Mouse (Mus musculus) kidney, embryonic 15.5 days (tissue): ENCODE measurements at regions not wholly inside any gene's neighbourhood (a gene's known extent, or its start where the extent isn't known, plus 50 kb on each side); places are given as distances from the start of the nearest gene placed in this dataset.
"Not testable (repeated sequence)": the region's sequence is repeated elsewhere in the genome, so short reads cannot be mapped to it uniquely, and the experiment has no call there.

Source experiments
- ATAC-seq: fragments of 200-750 bp; cut with Nextera tagmentation; replicated peaks from 2 replicates; pipeline ENCODE4 v1.8.0; 2017; ENCODE audit warnings: moderate TSS enrichment; ENCODE audit not compliant: low FRiP score
- H3K27ac ChIP-seq: fragments of 300-500 bp; sonication (generic); 2 replicates; pipeline ENCODE4 v1.5.1; 2015; ENCODE audit warnings: mild to moderate bottlenecking, inconsistent platforms
- H3K27me3 ChIP-seq: fragments of 300-500 bp; sonication (generic); 2 replicates; pipeline ENCODE4 v1.6.1; 2015; ENCODE audit warnings: inconsistent platforms
- H3K36me3 ChIP-seq: fragments of 300-500 bp; sonication (generic); 2 replicates; pipeline ENCODE4 v1.6.1; 2015; ENCODE audit warnings: inconsistent platforms
- H3K4me1 ChIP-seq: fragments of 300-500 bp; sonication (generic); 2 replicates; pipeline ENCODE4 v1.6.1; 2015; ENCODE audit warnings: inconsistent platforms
- H3K4me2 ChIP-seq: fragments of 300-500 bp; sonication (generic); 2 replicates; pipeline ENCODE4 v1.6.1; 2015; ENCODE audit warnings: moderate library complexity, mild to moderate bottlenecking, inconsistent platforms
- H3K4me3 ChIP-seq: fragments of 300-500 bp; sonication (generic); replicated peaks from 2 replicates; pipeline ENCODE4 v1.5.1; 2015; ENCODE audit warnings: mild to moderate bottlenecking, inconsistent platforms
- H3K9ac ChIP-seq: fragments of 300-500 bp; sonication (generic); 2 replicates; pipeline ENCODE4 v1.6.1; 2015; ENCODE audit warnings: mild to moderate bottlenecking, inconsistent platforms
- H3K9me3 ChIP-seq: fragments of 300-500 bp; sonication (generic); replicated peaks from 2 replicates; pipeline ENCODE4 v1.6.1; 2016; ENCODE audit warnings: inconsistent platforms
- WGBS: fragments of 180-500 bp; shearing (Covaris S2); methylation state at CpG from one replicate; pipeline ENCODE4 v1.1.7; 2015; ENCODE audit warnings: mixed read lengths; 5-methylcytosine and 5-hydroxymethylcytosine counted together

GRCm38 (mm10) chr15:92973651-92974229 lies 301.2 kb downstream of the Gxylt1 start:
- Histone ChIP-seq H3K9me3 (no peaks in the 10 kb centered on the region), H3K27ac (no peak overlapping the region), H3K36me3 (no peaks in the 10 kb centered on the region), H3K27me3 (no peaks in the 10 kb centered on the region), H3K4me2 (no peak overlapping the region), H3K9ac (no peak overlapping the region), H3K4me3 (no peak overlapping the region), H3K4me1 (no peaks in the 10 kb centered on the region)
- ATAC-seq, result no peak
- WGBS, result 73% methylated on average over 9 of the region's 9 CpGs

- H3K4me3 ChIP-seq, result no peak overlapping the region
- H3K9ac ChIP-seq, result no peak overlapping the region
- no peaks in the 10 kb centered on the region for H3K27me3 ChIP-seq
- no peaks in the 10 kb centered on the region for H3K9me3 ChIP-seq
- no peak overlapping the region for H3K4me2 ChIP-seq
- ATAC-seq, result no peak
- no peaks in the 10 kb centered on the region for H3K36me3 ChIP-seq
- 87% methylated on average over 1 of the region's 1 CpGs for WGBS
- H3K27ac ChIP-seq, result no peak overlapping the region
- no peaks in the 10 kb centered on the region for H3K4me1 ChIP-seq
Measured at GRCm38 (mm10) chr15:92965556-92965955, 309.4 kb downstream of the Gxylt1 start.

- Histone ChIP-seq H3K4me2 (no peak overlapping the region), H3K27me3 (no peaks in the 10 kb centered on the region), H3K4me3 (no peak overlapping the region), H3K4me1 (no peaks in the 10 kb centered on the region), H3K9ac (no peak overlapping the region), H3K36me3 (no peaks in the 10 kb centered on the region), H3K27ac (no peak overlapping the region), H3K9me3 (no peaks in the 10 kb centered on the region)
- ATAC-seq, result no peak
- 80% methylated on average over 3 of the region's 3 CpGs for WGBS
Measured at GRCm38 (mm10) chr15:92964901-92965300, 310.1 kb downstream of the Gxylt1 start.

GRCm38 (mm10) chr15:92964131-92964530 lies 310.8 kb downstream of the Gxylt1 start:
- Histone ChIP-seq H3K4me2 (no peak overlapping the region), H3K27me3 (no peaks in the 10 kb centered on the region), H3K27ac (no peak overlapping the region), H3K36me3 (no peaks in the 10 kb centered on the region), H3K9me3 (no peaks in the 10 kb centered on the region), H3K4me1 (no peaks in the 10 kb centered on the region), H3K9ac (no peak overlapping the region), H3K4me3 (no peak overlapping the region)
- ATAC-seq, result no peak
- 79% methylated on average over 1 of the region's 1 CpGs for WGBS

- not testable (repeated sequence) for H3K4me3 ChIP-seq
Measured at GRCm38 (mm10) chr15:92950912-92951311, 324.1 kb downstream of the Gxylt1 start.

GRCm38 (mm10) chr15:92946216-92946615 lies 328.8 kb downstream of the Gxylt1 start:
- no peaks in the 10 kb centered on the region for H3K36me3 ChIP-seq
- no peak overlapping the region for H3K27ac ChIP-seq
- no peak overlapping the region for H3K4me3 ChIP-seq
- no peak overlapping the region for H3K9ac ChIP-seq
- no peak for ATAC-seq
- no peaks in the 10 kb centered on the region for H3K27me3 ChIP-seq
- no peak overlapping the region for H3K4me2 ChIP-seq
- H3K9me3 ChIP-seq, result no peaks in the 10 kb centered on the region
- 72% methylated on average over 5 of the region's 5 CpGs for WGBS
- H3K4me1 ChIP-seq, result no peaks in the 10 kb centered on the region

More at GRCm38 (mm10) chr15:92950912-92951311, 324.1 kb downstream of the Gxylt1 start:
- H3K4me1 ChIP-seq, H3K4me2 ChIP-seq, H3K27ac ChIP-seq, H3K9ac ChIP-seq, H3K27me3 ChIP-seq, H3K36me3 ChIP-seq, H3K9me3 ChIP-seq, ATAC-seq: not testable (repeated sequence)
- WGBS, result 88% methylated on average over 3 of the region's 3 CpGs

GRCm38 (mm10) chr15:92903821-92904220 lies 371.2 kb downstream of the Gxylt1 start:
- no peak for ATAC-seq
- no peak overlapping the region for H3K27ac ChIP-seq
- 72% methylated on average over 8 of the region's 8 CpGs for WGBS
- no peaks in the 10 kb centered on the region for H3K4me1 ChIP-seq
- no peaks in the 10 kb centered on the region for H3K9me3 ChIP-seq
- H3K4me3 ChIP-seq, result no peak overlapping the region
- H3K9ac ChIP-seq, result no peak overlapping the region
- no peak overlapping the region for H3K4me2 ChIP-seq
- H3K36me3 ChIP-seq, result no peaks in the 10 kb centered on the region
- H3K27me3 ChIP-seq, result no peaks in the 10 kb centered on the region

GRCm38 (mm10) chr15:92897277-92897676 lies 377.7 kb downstream of the Gxylt1 start:
- Histone ChIP-seq H3K4me3 (no peak overlapping the region), H3K4me1 (no peaks in the 10 kb centered on the region), H3K27me3 (no peaks in the 10 kb centered on the region), H3K4me2 (no peak overlapping the region), H3K27ac (no peak overlapping the region), H3K36me3 (no peaks in the 10 kb centered on the region), H3K9me3 (no peaks in the 10 kb centered on the region), H3K9ac (no peak overlapping the region)
- ATAC-seq, result no peak
- 92% methylated on average over 7 of the region's 7 CpGs for WGBS

- WGBS, result 62% methylated on average over 4 of the region's 4 CpGs
- no peaks in the 10 kb centered on the region for H3K27me3 ChIP-seq
- no peak overlapping the region for H3K4me3 ChIP-seq
- no peak for ATAC-seq
- no peaks in the 10 kb centered on the region for H3K4me1 ChIP-seq
- H3K27ac ChIP-seq, result no peak overlapping the region
- H3K9ac ChIP-seq, result no peak overlapping the region
- H3K9me3 ChIP-seq, result no peaks in the 10 kb centered on the region
- H3K36me3 ChIP-seq, result no peaks in the 10 kb centered on the region
- H3K4me2 ChIP-seq, result no peak overlapping the region
Measured at GRCm38 (mm10) chr15:92895836-92896235, 379.1 kb downstream of the Gxylt1 start.

- Histone ChIP-seq H3K27me3 (no peaks in the 10 kb centered on the region), H3K4me2 (no peak overlapping the region), H3K9ac (no peak overlapping the region), H3K4me3 (no peak overlapping the region), H3K36me3 (no peaks in the 10 kb centered on the region), H3K9me3 (no peaks in the 10 kb centered on the region), H3K4me1 (no peaks in the 10 kb centered on the region), H3K27ac (no peak overlapping the region)
- 90% methylated on average over 5 of the region's 5 CpGs for WGBS
- ATAC-seq, result no peak
Measured at GRCm38 (mm10) chr15:92876438-92876837, 398.5 kb downstream of the Gxylt1 start.

GRCm38 (mm10) chr15:92864106-92864505 lies 410.9 kb downstream of the Gxylt1 start:
- Histone ChIP-seq H3K4me1 (no peaks in the 10 kb centered on the region), H3K27ac (no peak overlapping the region), H3K36me3 (no peaks in the 10 kb centered on the region), H3K4me3 (no peak overlapping the region), H3K27me3 (no peaks in the 10 kb centered on the region), H3K9me3 (no peaks in the 10 kb centered on the region), H3K9ac (no peak overlapping the region), H3K4me2 (no peak overlapping the region)
- ATAC-seq, result no peak
- 83% methylated on average over 5 of the region's 5 CpGs for WGBS

GRCm38 (mm10) chr15:92850854-92851253 lies 424.1 kb downstream of the Gxylt1 start:
- Histone ChIP-seq H3K9ac (no peak overlapping the region), H3K4me3 (no peak overlapping the region), H3K4me1 (no peaks in the 10 kb centered on the region), H3K9me3 (no peaks in the 10 kb centered on the region), H3K27me3 (0 out of 2 replicates have a peak, but pooled peaks cover 3% of the 10 kb centered on the region), H3K36me3 (no peaks in the 10 kb centered on the region), H3K27ac (no peak overlapping the region), H3K4me2 (no peak overlapping the region)
- ATAC-seq, result no peak
- WGBS, result 54% methylated on average over 5 of the region's 5 CpGs

GRCm38 (mm10) chr15:92840035-92840434 lies 434.9 kb downstream of the Gxylt1 start:
- no peak overlapping the region for H3K27ac ChIP-seq
- no peaks in the 10 kb centered on the region for H3K4me1 ChIP-seq
- H3K9ac ChIP-seq, result no peak overlapping the region
- no peak for ATAC-seq
- H3K4me2 ChIP-seq, result no peak overlapping the region
- H3K36me3 ChIP-seq, result no peaks in the 10 kb centered on the region
- 88% methylated on average over 5 of the region's 5 CpGs for WGBS
- no peak overlapping the region for H3K4me3 ChIP-seq
- H3K9me3 ChIP-seq, result no peaks in the 10 kb centered on the region
- no peaks in the 10 kb centered on the region for H3K27me3 ChIP-seq
